In the genomic region with DNA sequence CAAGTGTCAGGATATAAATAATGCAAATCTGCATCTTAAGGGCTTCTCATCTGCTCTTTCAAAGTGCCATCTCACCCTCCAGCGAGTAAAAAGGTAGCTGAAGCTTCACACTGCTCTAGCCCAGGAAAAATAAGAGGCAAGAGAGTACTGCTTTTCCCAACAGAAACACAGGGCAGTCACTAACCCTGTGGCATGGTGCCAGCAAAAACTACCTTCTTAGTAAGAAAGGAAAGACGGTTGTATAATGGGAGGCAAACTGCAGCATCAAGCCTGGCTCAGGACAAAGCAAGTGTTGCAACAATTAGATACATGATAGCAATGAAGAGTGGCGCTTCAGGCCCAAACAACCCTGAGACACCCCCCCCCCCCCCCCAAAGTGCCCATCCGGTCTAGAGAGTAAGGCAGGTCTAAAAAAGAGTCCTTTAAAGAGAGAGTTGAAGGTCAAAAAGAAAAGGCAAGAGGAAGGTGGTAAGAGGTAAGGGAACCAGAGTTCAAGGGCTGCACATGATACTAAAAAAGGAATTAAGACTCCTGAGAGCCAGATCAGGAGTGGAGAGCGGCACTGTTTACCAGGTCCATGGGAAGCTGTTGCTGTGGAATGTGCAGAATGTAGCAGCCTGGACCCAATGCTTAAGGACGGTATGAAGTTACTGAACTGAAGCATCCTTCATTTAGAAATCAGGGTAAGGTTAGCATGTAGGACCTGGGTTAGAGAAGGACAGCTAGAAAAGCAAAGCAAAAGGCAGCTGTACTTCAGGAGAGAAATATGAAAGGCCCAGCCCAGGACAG, we compare ENCODE assay signal across 17 mouse cellular contexts. TPM values are rescaled to one million over a fixed set of nuclear protein-coding genes. Genes with fewer than 3 reads are reported as not detected.
DNase-seq lines count a peak whose midpoint lies in the region; ATAC-seq and TF ChIP-seq lines count a peak whose summit lies in the region.
"Had no signal": no experiment of that assay in that cellular context is flagged by ENCODE, and none has a peak within 500 bp of the region (broad histone marks: within the 10 kb centered on the region; RNA-seq: fewer than 3 reads in every experiment).

No protein-coding gene starts in this region.

- 61% methylated on average over 6 of the region's 6 CpGs for WGBS in embryonic facial prominence, embryonic 11.5 days
- 68% methylated on average over 6 of the region's 6 CpGs for WGBS in embryonic facial prominence, embryonic 10.5 days
- 77% methylated on average over 6 of the region's 6 CpGs for WGBS in midbrain, embryonic 11.5 days

- H3K4me2 ChIP-seq in embryonic facial prominence, embryonic 11.5 days (ENCODE audit: low read depth, low read length) = no peak overlapping the region
- no peak overlapping the region for H3K4me2 ChIP-seq in midbrain, embryonic 11.5 days
- H3K4me2 ChIP-seq: lung, embryonic 15.5 days had no signal

- no peaks in the 10 kb centered on the region for H3K4me1 ChIP-seq in embryonic facial prominence, embryonic 11.5 days (ENCODE audit: control insufficient read depth, insufficient read depth, low read length)
- peaks cover 13% of the 10 kb centered on the region for H3K4me1 ChIP-seq in embryonic facial prominence, embryonic 10.5 days
- H3K4me1 ChIP-seq in midbrain, embryonic 11.5 days (ENCODE audit: control insufficient read depth, insufficient read depth, low read length) = no peaks in the 10 kb centered on the region
- H3K4me1 ChIP-seq: lung, embryonic 15.5 days had no signal

- no peak for TF ChIP-seq CTCF in layer of hippocampus, adult 2 months (conservative IDR thresholded peaks at IDR 0.05)
- TF ChIP-seq CTCF in left cerebral cortex, adult 2 months (IDR thresholded peaks at IDR 0.05) = no peak

- no peaks in the 10 kb centered on the region for H3K27me3 ChIP-seq in embryonic facial prominence, embryonic 11.5 days (ENCODE audit: control insufficient read depth, insufficient read depth, low read length)
- H3K27me3 ChIP-seq in embryonic facial prominence, embryonic 10.5 days (replicated peaks; ENCODE audit: low read depth, poor library complexity, severe bottlenecking) = no peaks in the 10 kb centered on the region
- H3K27me3 ChIP-seq in midbrain, embryonic 11.5 days (ENCODE audit: control insufficient read depth, insufficient read depth, low read length) = no peaks in the 10 kb centered on the region
- H3K27me3 ChIP-seq: lung, embryonic 15.5 days had no signal

- no peaks in the 10 kb centered on the region for H3K36me3 ChIP-seq in embryonic facial prominence, embryonic 11.5 days (replicated peaks; ENCODE audit: control insufficient read depth, insufficient read depth, low read depth, low read length)
- no peaks in the 10 kb centered on the region for H3K36me3 ChIP-seq in embryonic facial prominence, embryonic 10.5 days (replicated peaks)
- H3K36me3 ChIP-seq in midbrain, embryonic 11.5 days (ENCODE audit: control insufficient read depth, insufficient read depth, low read length) = no peaks in the 10 kb centered on the region
- H3K36me3 ChIP-seq: lung, embryonic 15.5 days had no signal

- no peak overlapping the region for H3K27ac ChIP-seq in embryonic facial prominence, embryonic 11.5 days (replicated peaks; ENCODE audit: low read depth, low read length)
- H3K27ac ChIP-seq in embryonic facial prominence, embryonic 10.5 days (replicated peaks) = no peak overlapping the region
- H3K27ac ChIP-seq in layer of hippocampus, adult 2 months = peak overlapping the region; percentile 56; the same call in 1 of the 2 replicates
- H3K27ac ChIP-seq in midbrain, embryonic 11.5 days (ENCODE audit: low read depth, low read length) = no peak overlapping the region
- no peak overlapping the region for H3K27ac ChIP-seq in left cerebral cortex, adult 2 months
- H3K27ac ChIP-seq: hindbrain, postnatal 0 days; lung, embryonic 15.5 days had no signal

- ATAC-seq in embryonic facial prominence, embryonic 11.5 days (replicated peaks; ENCODE audit: insufficient number of reproducible peaks, low FRiP score, low TSS enrichment, low read depth) = no peak
- ATAC-seq in midbrain, embryonic 11.5 days (ENCODE audit: low FRiP score) = no peak
- ATAC-seq: forebrain, embryonic 16.5 days; hindbrain, postnatal 0 days had no signal

- H3K9ac ChIP-seq in embryonic facial prominence, embryonic 11.5 days (replicated peaks; ENCODE audit: low read length) = no peak overlapping the region
- H3K9ac ChIP-seq in midbrain, embryonic 11.5 days (ENCODE audit: low read length) = no peak overlapping the region
- H3K9ac ChIP-seq: lung, embryonic 15.5 days had no signal

- peak; percentile 16 for DNase-seq in embryonic facial prominence, embryonic 11.5 days (ENCODE audit: low spot score)
- DNase-seq in embryonic facial prominence, embryonic 10.5 days (ENCODE audit: low spot score) = no peak
- no peak for DNase-seq in layer of hippocampus, adult 2 months (ENCODE audit: low spot score in 2 of 2)
- no peak for DNase-seq in layer of hippocampus, postnatal 25 days (ENCODE audit: extremely low spot score in 1 of 2, low spot score in 1 of 2)
- DNase-seq in adipocyte (ENCODE audit: low spot score) = peak; percentile 4
- DNase-seq in kidney, postnatal 36 days = peak; percentile 58 to 69
- no peak for DNase-seq in midbrain, embryonic 11.5 days (ENCODE audit: low spot score, missing footprints)
- DNase-seq in left cerebral cortex, adult 2 months (ENCODE audit: extremely low spot score in 1 of 2, low spot score in 2 of 2) = no peak
- DNase-seq: cerebellum, adult 18-20 months; gastrocnemius, postnatal 14 days; heart, postnatal 10 days; liver; midbrain, embryonic 14.5 days; thymus, postnatal 4 days had no signal

- H3K9me3 ChIP-seq in embryonic facial prominence, embryonic 11.5 days (replicated peaks; ENCODE audit: control insufficient read depth, low read length) = no peaks in the 10 kb centered on the region
- H3K9me3 ChIP-seq in embryonic facial prominence, embryonic 10.5 days = no peaks in the 10 kb centered on the region
- H3K9me3 ChIP-seq in midbrain, embryonic 11.5 days (ENCODE audit: control insufficient read depth, low read length) = no peaks in the 10 kb centered on the region
- H3K9me3 ChIP-seq: lung, embryonic 15.5 days had no signal

- intact Hi-C loops in left cerebral cortex, adult 2 months (cut with DNase I) = no loop called here

- H3K4me3 ChIP-seq in embryonic facial prominence, embryonic 11.5 days (ENCODE audit: low read depth, low read length) = no peak overlapping the region
- no peak overlapping the region for H3K4me3 ChIP-seq in embryonic facial prominence, embryonic 10.5 days
- no peak overlapping the region for H3K4me3 ChIP-seq in layer of hippocampus, adult 2 months
- H3K4me3 ChIP-seq in midbrain, embryonic 11.5 days (ENCODE audit: low read depth, low read length) = no peak overlapping the region
- H3K4me3 ChIP-seq in left cerebral cortex, adult 2 months = no peak overlapping the region
- H3K4me3 ChIP-seq: lung, embryonic 15.5 days had no signal

RNA-seq across cellular contexts. Expression of a gene that starts 26.2 kb away (rescaled TPM):
- 99.9 and 112 TPM in 2 replicates for polyA plus RNA-seq in embryonic facial prominence, embryonic 11.5 days (2014; fragmentation: Nextera tagmentation; extraction: Ambion mirVana)
- 104 and 106 TPM in 2 replicates for polyA plus RNA-seq in embryonic facial prominence, embryonic 10.5 days (2016; fragmentation: Nextera tagmentation; extraction: Ambion mirVana)
- 10 to 100 TPM; 21.5 to 24.2 TPM for total RNA-seq in layer of hippocampus, adult 2 months (2021)
- total RNA-seq in layer of hippocampus, postnatal 25 days (2021) = 10 to 100 TPM; 21.2 to 22.1 TPM
- polyA plus RNA-seq in midbrain, embryonic 11.5 days (2014; fragmentation: Nextera tagmentation; extraction: Ambion mirVana) = 82.4 and 87.1 TPM in 2 replicates
- 10 to 100 TPM; 21.1 to 27.2 TPM for total RNA-seq in left cerebral cortex, adult 2 months (2021)

RNA-seq across cellular contexts. Expression of a gene that starts 26.3 kb away (rescaled TPM):
- polyA plus RNA-seq in embryonic facial prominence, embryonic 11.5 days (2014; fragmentation: Nextera tagmentation; extraction: Ambion mirVana) = 24.2 and 25.7 TPM in 2 replicates
- 24.2 and 24.9 TPM in 2 replicates for polyA plus RNA-seq in embryonic facial prominence, embryonic 10.5 days (2016; fragmentation: Nextera tagmentation; extraction: Ambion mirVana)
- 10 to 100 TPM; 17.1 to 18.3 TPM for total RNA-seq in layer of hippocampus, adult 2 months (2021)
- total RNA-seq in layer of hippocampus, postnatal 25 days (2021) = 10 to 100 TPM; 16.9 to 18.4 TPM
- 22.8 and 23.0 TPM in 2 replicates for polyA plus RNA-seq in midbrain, embryonic 11.5 days (2014; fragmentation: Nextera tagmentation; extraction: Ambion mirVana)
- total RNA-seq in left cerebral cortex, adult 2 months (2021) = 10 to 100 TPM; 17.5 to 19.9 TPM

Comparison
In these comparisons a context has a peak if more than half of its experiments do, and no peak if none do; other contexts are left out.
1. DNase-seq: peak in embryonic facial prominence, embryonic 11.5 days (single experiment), adipocyte (single experiment) and kidney, postnatal 36 days (2 of 2); none in embryonic facial prominence, embryonic 10.5 days (single experiment), layer of hippocampus, adult 2 months (0 of 2), layer of hippocampus, postnatal 25 days (0 of 2), midbrain, embryonic 11.5 days (single experiment) and left cerebral cortex, adult 2 months (0 of 2).